Mouse (Mus musculus) lung, adult 2 months (tissue): ENCODE data around the gene Lmcd1. TPM values are rescaled to one million over a fixed set of nuclear protein-coding genes. Genes with fewer than 3 reads are reported as not detected.

ENCODE experiments used
- DNase-seq: peaks from one replicate; pipeline ENCODE4 v3.0.0; 2022
- H3K4me1 ChIP-seq: fragments of 200-500 bp; 2 replicates; pipeline ENCODE4 v1.6.1; 2011; ENCODE audit warnings: low read length; ENCODE audit not compliant: control insufficient read depth, insufficient read depth
- H3K4me3 ChIP-seq: fragments of 200-500 bp; replicated peaks from 2 replicates; pipeline ENCODE3; 2011; ENCODE audit warnings: low read depth, mild to moderate bottlenecking, control low read depth, low read length; ENCODE audit errors: extremely low read depth
- CTCF ChIP-seq: fragments of 200-500 bp; IDR thresholded peaks from 2 replicates; pipeline ENCODE4 v1.5.1; 2011; ENCODE audit warnings: mild to moderate bottlenecking, low read length, control low read depth; ENCODE audit not compliant: insufficient read depth
- POLR2A ChIP-seq: fragments of 200-500 bp; IDR thresholded peaks from 2 replicates; pipeline ENCODE4 v1.6.1; 2011; ENCODE audit warnings: low read depth, mild to moderate bottlenecking, control low read depth, low read length, borderline replicate concordance; ENCODE audit errors: extremely low read depth
- WGBS: fragments of 180-500 bp; shearing (Covaris S2); methylation state at CpG from one replicate; pipeline ENCODE4 v1.1.7; 2018; 5-methylcytosine and 5-hydroxymethylcytosine counted together
- polyA plus RNA-seq: library from polyadenylated mRNA; depleted of rRNA; stranded (reverse); fragments of >200 nt; gene quantifications from 2 replicates; pipeline ENCODE4 v1.2.3, GENCODE M21; 2012; rRNA removed

The Lmcd1 gene
- polyA plus RNA-seq, 1 experiment, result 13.6 TPM

DNA sequence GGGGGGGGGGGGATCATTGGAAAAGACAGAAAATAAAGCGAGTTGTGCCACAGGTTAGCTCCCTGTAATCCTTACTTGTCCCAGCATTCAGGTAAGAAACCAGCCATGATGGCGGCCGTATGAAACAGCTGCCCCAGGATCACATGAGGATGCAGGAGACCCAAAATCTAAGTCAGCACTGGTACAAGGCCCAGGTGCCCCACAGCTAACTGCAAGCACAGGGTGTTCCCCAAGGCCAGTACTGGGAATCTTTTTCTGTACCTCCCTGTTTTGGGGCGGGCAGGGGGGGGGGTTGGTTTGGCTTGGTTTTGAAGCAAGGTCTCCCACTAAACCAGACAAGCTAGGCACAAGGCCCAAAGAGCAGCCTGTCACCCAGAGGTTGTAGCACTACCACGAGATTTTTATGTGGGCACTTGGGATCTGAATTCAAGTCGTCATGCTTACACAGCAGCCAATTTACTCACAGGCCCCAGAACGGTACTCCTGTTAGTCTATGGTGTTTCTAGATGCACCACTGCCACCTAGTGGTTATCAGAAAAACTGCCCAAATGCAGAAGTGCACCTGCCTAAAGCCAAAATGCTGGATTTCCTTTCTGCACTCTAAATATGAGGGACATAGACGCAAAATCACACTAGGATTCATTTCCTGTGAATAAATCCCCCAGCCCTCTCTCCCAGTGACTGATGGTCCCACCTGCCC is 100.5 kb downstream of the Lmcd1 start:
- no peak for TF ChIP-seq POLR2A
- peak; percentile 39; the same call in 1 of the 2 replicates for TF ChIP-seq CTCF
- DNase-seq, result peak; percentile 25
- H3K4me1 ChIP-seq, result no peaks in the 10 kb centered on the region
- WGBS, result 42% methylated on average over 8 of the region's 8 CpGs
- no peak overlapping the region for H3K4me3 ChIP-seq

DNA sequence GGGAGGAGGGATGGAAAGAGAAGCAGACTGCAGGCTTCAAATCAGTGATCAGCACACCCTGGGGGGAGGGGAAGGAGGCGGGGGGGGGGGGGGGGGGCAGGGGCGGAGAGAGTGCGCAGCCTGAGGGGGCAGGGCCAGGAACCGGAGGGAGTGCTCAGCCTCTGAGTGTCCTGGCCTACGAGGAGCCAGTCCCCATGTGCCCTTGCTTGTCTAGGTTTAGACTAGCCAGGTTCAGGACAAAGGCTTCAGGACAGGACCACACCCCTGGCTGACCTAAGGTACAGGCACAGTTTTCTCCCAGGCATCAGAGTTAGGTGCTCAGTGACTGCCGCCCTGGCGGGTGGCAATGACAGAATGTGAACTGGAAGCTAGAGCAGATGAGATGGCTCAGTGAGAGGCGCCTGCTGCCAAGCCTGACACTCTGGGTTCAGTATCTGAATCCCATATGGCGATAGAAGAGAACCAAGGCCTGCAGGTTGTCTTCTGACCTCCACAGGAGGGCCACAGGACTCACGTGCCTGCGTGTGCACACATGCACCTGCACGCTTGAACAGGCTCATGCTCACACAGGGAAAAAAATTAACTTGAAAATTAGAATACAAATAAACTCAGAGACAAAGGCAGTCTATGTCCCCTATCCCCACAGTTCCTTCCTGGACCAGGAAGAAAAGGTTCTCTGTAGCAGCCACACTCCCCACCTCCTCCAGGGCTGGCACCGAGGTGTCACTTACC is 102.3 kb downstream of the Lmcd1 start:
- no peak for DNase-seq
- TF ChIP-seq POLR2A (no peak), CTCF (no peak)
- 58% methylated on average over 12 of the region's 13 CpGs for WGBS

DNA sequence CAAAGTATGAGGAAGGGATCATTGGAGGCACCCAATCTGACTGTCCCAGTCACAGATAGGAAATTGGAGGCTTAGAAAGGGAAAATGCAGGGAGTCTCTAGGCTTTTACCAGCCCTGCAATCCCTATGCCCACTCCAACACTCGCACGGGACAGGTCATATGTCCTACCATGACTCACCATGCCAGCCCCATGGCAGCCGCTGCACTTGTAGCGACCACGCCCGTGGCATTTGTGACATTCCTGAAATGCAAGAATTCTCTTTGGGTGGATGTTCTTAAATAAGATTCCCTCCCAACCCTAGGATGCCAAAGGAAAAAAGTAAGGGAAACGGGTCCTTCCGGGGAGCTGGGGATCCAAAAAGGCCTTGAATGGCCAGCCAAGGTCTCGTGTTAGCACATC is 105.5 kb downstream of the Lmcd1 start:
- H3K4me3 ChIP-seq, result no peak overlapping the region
- 74% methylated on average over 9 of the region's 9 CpGs for WGBS
- no peaks in the 10 kb centered on the region for H3K4me1 ChIP-seq
- no peak for TF ChIP-seq CTCF
- TF ChIP-seq POLR2A, result no peak
- no peak for DNase-seq

More for the DNA sequence above, 102.3 kb downstream of the Lmcd1 start:
- Histone ChIP-seq H3K4me3 (no peak overlapping the region), H3K4me1 (no peaks in the 10 kb centered on the region)

Other genes with a start within 250 kb of the Lmcd1 start
- 1.2 and 1.3 TPM in 2 replicates for gene Ssu2, start 114.3 kb downstream of the Lmcd1 start, polyA plus RNA-seq
- gene Cav3, start 185.7 kb downstream of the Lmcd1 start, polyA plus RNA-seq, result 5.0 and 19.7 TPM in 2 replicates
- gene Oxtr, start 216.2 kb downstream of the Lmcd1 start, polyA plus RNA-seq, result 0.17 and 0.18 TPM in 2 replicates